Mouse (Mus musculus): ENCODE data around the gene Vezf1. TPM values are rescaled to one million over a fixed set of nuclear protein-coding genes. Genes with fewer than 3 reads are reported as not detected.
A peak's percentile ranks its signal among the peaks of the same experiment; 100 is the strongest.

Vezf1 gene
- polyA plus RNA-seq, 1 experiment from 2014 or later, result 32.3 TPM

DNA sequence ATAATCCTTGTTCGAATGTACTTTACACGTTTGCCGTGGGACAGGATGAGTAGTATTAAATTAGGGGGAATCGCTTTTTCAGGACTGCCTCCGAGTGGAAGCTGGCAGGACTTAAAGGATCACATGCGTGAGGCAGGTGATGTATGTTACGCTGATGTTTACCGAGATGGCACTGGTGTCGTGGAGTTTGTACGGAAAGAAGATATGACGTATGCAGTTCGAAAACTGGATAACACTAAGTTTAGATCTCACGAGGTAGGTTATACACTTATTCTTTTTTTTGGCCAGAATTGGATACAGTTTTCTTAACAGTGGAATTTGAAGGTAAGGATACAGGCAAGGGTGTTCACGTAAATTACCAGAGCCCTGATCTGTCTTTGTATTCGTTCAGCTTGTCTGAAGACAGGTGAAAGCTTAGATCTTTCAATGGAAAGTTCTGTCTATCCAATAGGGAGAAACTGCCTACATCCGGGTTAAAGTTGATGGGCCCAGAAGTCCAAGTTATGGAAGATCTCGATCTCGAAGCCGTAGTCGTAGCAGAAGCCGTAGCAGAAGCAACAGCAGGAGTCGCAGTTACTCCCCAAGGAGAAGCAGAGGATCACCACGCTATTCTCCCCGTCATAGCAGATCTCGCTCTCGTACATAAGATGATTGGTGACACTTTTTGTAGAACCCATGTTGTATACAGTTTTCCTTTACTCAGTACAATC is 19.0 kb upstream of the Vezf1 start:
- ATAC-seq, result no peak
- Histone ChIP-seq H3K27ac (ENCODE audit: low read depth, low read length) (no peak overlapping the region), H3K9ac (ENCODE audit: low read depth, low read length) (peak overlapping the region; percentile 100), H3K36me3 (ENCODE audit: control insufficient read depth, insufficient read depth, low read length) (peaks cover 12% of the 10 kb centered on the region), H3K27me3 (replicated peaks; ENCODE audit: control insufficient read depth, insufficient read depth, low read length) (no peaks in the 10 kb centered on the region), H3K4me3 (ENCODE audit: low read length) (peak overlapping the region; percentile 97), H3K4me1 (ENCODE audit: control insufficient read depth, insufficient read depth, low read depth, low read length) (peaks cover 35% of the 10 kb centered on the region), H3K9me3 (ENCODE audit: control insufficient read depth, low read length) (no peaks in the 10 kb centered on the region), H3K4me2 (ENCODE audit: low read length) (peak overlapping the region; percentile 75)
- WGBS, result 14% methylated on average over 26 of the region's 26 CpGs

DNA sequence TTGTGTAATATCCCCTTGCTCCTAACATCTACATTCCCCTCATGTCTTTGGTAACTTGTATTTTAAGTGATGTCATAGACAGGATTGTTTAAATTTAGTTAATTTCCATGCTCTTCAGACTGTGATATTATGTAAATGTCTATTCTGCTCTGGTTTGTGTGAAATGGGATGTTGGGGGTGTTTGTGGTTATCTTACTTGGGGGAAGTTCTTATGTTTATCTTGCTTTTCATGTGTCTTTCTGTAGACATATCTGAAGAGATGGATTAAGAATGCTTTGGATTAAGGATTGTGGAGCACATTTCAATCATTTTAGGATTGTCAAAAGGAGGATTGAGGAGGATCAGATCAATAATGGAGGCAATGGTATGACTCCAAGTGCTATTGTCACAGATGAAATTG is 18.3 kb upstream of the Vezf1 start:
- H3K36me3 ChIP-seq (ENCODE audit: control insufficient read depth, insufficient read depth, low read length), result peaks cover 12% of the 10 kb centered on the region
- H3K4me3 ChIP-seq (ENCODE audit: low read length), result peak overlapping the region; percentile 97
- peak overlapping the region; percentile 75 for H3K4me2 ChIP-seq (ENCODE audit: low read length)
- no peaks in the 10 kb centered on the region for H3K9me3 ChIP-seq (ENCODE audit: control insufficient read depth, low read length)
- no peak for ATAC-seq
- H3K27ac ChIP-seq (ENCODE audit: low read depth, low read length), result no peak overlapping the region
- H3K4me1 ChIP-seq (ENCODE audit: control insufficient read depth, insufficient read depth, low read depth, low read length), result peaks cover 35% of the 10 kb centered on the region
- no peaks in the 10 kb centered on the region for H3K27me3 ChIP-seq (replicated peaks; ENCODE audit: control insufficient read depth, insufficient read depth, low read length)
- H3K9ac ChIP-seq (ENCODE audit: low read depth, low read length), result no peak overlapping the region; the same call in 1 of the 2 replicates

DNA sequence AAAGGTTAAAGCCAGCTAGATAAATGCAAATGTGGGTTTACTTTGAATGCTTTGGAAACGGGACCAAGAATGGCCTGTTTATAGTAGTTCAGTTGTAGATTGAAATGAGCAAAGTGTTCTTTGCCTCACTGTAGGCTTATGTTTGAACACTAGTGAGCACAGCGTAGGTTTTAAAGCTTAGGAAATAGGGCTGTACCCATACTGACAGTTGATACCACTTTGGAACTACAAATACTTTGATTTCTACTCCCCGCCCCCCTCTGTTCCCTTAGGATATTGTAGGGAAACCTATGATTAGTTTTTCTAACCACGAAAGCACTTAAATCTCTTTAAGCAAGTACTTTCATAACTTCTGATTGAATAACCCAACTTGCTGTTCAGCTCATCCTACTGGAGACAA is 15.4 kb upstream of the Vezf1 start:
- no peak for ATAC-seq
- Histone ChIP-seq H3K4me3 (ENCODE audit: low read length) (no peak overlapping the region), H3K9ac (ENCODE audit: low read depth, low read length) (no peak overlapping the region; the same call in 1 of the 2 replicates), H3K9me3 (ENCODE audit: control insufficient read depth, low read length) (no peaks in the 10 kb centered on the region), H3K27me3 (replicated peaks; ENCODE audit: control insufficient read depth, insufficient read depth, low read length) (no peaks in the 10 kb centered on the region), H3K4me1 (ENCODE audit: control insufficient read depth, insufficient read depth, low read depth, low read length) (peaks cover 25% of the 10 kb centered on the region), H3K27ac (ENCODE audit: low read depth, low read length) (no peak overlapping the region), H3K36me3 (ENCODE audit: control insufficient read depth, insufficient read depth, low read length) (peaks cover 14% of the 10 kb centered on the region), H3K4me2 (ENCODE audit: low read length) (no peak overlapping the region)
- WGBS, result 75% methylated on average over 4 of the region's 4 CpGs

DNA sequence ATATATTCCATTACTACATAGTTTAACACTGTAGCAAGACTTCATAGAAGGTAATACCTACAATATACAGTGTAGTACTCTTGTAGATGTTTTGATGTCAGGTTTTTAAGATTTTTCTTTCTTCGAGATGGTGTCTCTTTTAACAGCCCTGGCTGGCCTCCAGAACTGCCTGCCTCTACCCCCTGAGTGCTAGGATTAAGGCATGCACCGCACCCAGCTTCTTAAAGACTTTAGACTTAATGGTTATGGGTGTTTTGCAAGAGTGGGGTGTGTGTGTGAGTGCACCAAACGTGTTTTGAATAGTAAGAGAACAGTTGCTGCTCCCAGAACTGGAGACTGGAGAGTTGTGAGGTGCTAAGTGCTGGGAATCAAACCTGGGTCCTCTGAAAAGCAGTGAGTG is 14.3 kb upstream of the Vezf1 start:
- ATAC-seq, result no peak
- no peaks in the 10 kb centered on the region for H3K27me3 ChIP-seq (replicated peaks; ENCODE audit: control insufficient read depth, insufficient read depth, low read length)
- H3K9me3 ChIP-seq (ENCODE audit: control insufficient read depth, low read length), result no peaks in the 10 kb centered on the region
- no peak overlapping the region for H3K9ac ChIP-seq (ENCODE audit: low read depth, low read length)
- no peak overlapping the region for H3K4me2 ChIP-seq (ENCODE audit: low read length)
- peaks cover 23% of the 10 kb centered on the region for H3K4me1 ChIP-seq (ENCODE audit: control insufficient read depth, insufficient read depth, low read depth, low read length)
- no peak overlapping the region for H3K27ac ChIP-seq (ENCODE audit: low read depth, low read length)
- no peak overlapping the region for H3K4me3 ChIP-seq (ENCODE audit: low read length)
- H3K36me3 ChIP-seq (ENCODE audit: control insufficient read depth, insufficient read depth, low read length), result peaks cover 14% of the 10 kb centered on the region
- 65% methylated on average over 3 of the region's 3 CpGs for WGBS

DNA sequence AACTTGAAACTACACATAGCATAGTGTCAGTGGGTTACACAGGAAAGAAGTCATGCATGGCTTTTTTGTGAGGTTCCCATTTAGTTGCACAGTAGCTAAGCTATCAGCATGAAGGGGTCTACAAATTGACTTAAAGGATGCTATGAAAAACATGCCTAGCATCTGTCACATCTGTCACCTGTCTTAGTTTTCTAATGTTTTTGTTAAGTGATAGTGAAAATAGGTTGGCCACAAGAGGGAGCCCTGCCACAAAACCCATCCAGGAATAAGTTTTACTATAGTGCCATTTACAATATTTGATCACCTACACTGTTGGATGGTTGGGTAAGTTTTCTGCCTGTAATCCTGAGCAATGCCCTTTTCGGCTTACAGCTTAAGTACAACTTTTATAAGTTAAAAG is 13.5 kb upstream of the Vezf1 start:
- Histone ChIP-seq H3K9ac (ENCODE audit: low read depth, low read length) (no peak overlapping the region), H3K4me2 (ENCODE audit: low read length) (no peak overlapping the region), H3K9me3 (ENCODE audit: control insufficient read depth, low read length) (no peaks in the 10 kb centered on the region), H3K4me1 (ENCODE audit: control insufficient read depth, insufficient read depth, low read depth, low read length) (peaks cover 15% of the 10 kb centered on the region), H3K4me3 (ENCODE audit: low read length) (no peak overlapping the region), H3K27me3 (replicated peaks; ENCODE audit: control insufficient read depth, insufficient read depth, low read length) (no peaks in the 10 kb centered on the region), H3K27ac (ENCODE audit: low read depth, low read length) (no peak overlapping the region), H3K36me3 (ENCODE audit: control insufficient read depth, insufficient read depth, low read length) (peaks cover 14% of the 10 kb centered on the region)
- 81% methylated on average over 1 of the region's 1 CpGs for WGBS
- peak; percentile 35; the same call in 1 of the 2 replicates for ATAC-seq

DNA sequence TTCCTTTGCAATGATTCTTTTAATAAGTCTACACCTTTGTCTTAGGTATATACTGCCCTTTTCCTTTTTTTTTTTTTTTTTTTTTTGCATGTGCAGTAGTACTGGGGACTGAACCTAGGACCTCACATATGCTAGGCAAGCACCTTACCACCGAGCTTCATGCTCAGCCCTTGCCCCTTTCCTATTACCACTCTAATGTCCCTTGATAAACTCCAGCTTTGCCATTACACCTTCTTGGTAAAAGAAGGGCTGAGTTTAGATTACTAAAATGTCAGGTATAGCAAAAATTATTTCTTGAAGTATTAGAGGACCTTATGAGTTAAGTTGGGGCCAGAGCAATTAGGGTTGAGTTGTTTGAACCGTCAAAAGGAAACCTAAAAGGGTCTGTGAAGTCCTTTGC is 12.3 kb upstream of the Vezf1 start:
- no peak for ATAC-seq
- H3K27me3 ChIP-seq (replicated peaks; ENCODE audit: control insufficient read depth, insufficient read depth, low read length), result no peaks in the 10 kb centered on the region
- H3K36me3 ChIP-seq (ENCODE audit: control insufficient read depth, insufficient read depth, low read length), result peaks cover 12% of the 10 kb centered on the region
- H3K9me3 ChIP-seq (ENCODE audit: control insufficient read depth, low read length), result no peaks in the 10 kb centered on the region
- H3K4me3 ChIP-seq (ENCODE audit: low read length), result no peak overlapping the region
- H3K9ac ChIP-seq (ENCODE audit: low read depth, low read length), result no peak overlapping the region
- H3K4me1 ChIP-seq (ENCODE audit: control insufficient read depth, insufficient read depth, low read depth, low read length), result peaks cover 7% of the 10 kb centered on the region
- H3K27ac ChIP-seq (ENCODE audit: low read depth, low read length), result no peak overlapping the region
- WGBS, result 87% methylated on average over 2 of the region's 2 CpGs
- no peak overlapping the region for H3K4me2 ChIP-seq (ENCODE audit: low read length)

DNA sequence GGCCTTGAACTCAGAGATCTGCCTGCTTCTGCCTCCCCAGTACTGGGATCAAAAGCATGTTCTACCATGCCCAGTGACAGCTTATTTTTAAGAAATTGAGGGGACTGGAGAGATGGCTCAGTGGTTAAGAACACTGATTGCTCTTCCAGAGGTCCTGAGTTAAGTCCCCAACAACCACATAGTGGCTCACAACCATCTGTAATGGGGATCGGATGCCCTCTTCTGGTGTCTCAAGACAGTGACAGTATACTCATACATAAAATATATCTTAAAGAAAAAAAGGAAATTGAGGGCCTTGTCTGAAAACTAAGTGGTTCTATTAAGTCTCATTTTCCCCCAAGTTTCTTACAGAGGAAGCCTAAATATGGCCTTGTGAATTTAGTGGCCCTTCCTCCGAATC is 10.3 kb upstream of the Vezf1 start:
- no peaks in the 10 kb centered on the region for H3K9me3 ChIP-seq (ENCODE audit: control insufficient read depth, low read length)
- no peak overlapping the region for H3K4me2 ChIP-seq (ENCODE audit: low read length)
- peaks cover 7% of the 10 kb centered on the region for H3K36me3 ChIP-seq (ENCODE audit: control insufficient read depth, insufficient read depth, low read length)
- 74% methylated on average over 2 of the region's 2 CpGs for WGBS
- ATAC-seq, result no peak
- no peak overlapping the region for H3K9ac ChIP-seq (ENCODE audit: low read depth, low read length)
- H3K4me3 ChIP-seq (ENCODE audit: low read length), result no peak overlapping the region
- H3K4me1 ChIP-seq (ENCODE audit: control insufficient read depth, insufficient read depth, low read depth, low read length), result no peaks in the 10 kb centered on the region
- H3K27me3 ChIP-seq (replicated peaks; ENCODE audit: control insufficient read depth, insufficient read depth, low read length), result no peaks in the 10 kb centered on the region
- no peak overlapping the region for H3K27ac ChIP-seq (ENCODE audit: low read depth, low read length)

DNA sequence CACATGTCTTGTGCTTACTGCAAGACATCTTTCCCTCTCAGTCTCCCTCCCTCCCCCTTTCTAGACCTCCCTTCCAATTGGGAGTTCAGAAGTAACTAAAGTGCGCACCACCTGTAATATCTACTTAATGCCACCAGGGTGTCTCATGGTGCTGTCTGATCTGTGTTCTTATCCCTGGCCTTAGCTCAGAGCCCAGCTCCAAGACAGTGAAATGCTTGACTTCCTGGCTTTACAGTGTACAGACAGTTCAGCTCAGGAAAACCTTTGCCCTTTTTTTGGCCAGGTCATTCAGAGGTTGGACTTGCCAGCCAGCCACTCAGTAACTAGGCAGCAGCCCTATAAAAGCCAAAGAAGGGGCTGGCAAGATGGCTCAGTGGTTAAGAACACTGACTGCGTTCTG is 8.9 kb upstream of the Vezf1 start:
- ATAC-seq, result peak; percentile 86
- Histone ChIP-seq H3K4me2 (ENCODE audit: low read length) (no peak overlapping the region), H3K4me3 (ENCODE audit: low read length) (no peak overlapping the region), H3K9me3 (ENCODE audit: control insufficient read depth, low read length) (no peaks in the 10 kb centered on the region), H3K9ac (ENCODE audit: low read depth, low read length) (no peak overlapping the region), H3K27me3 (replicated peaks; ENCODE audit: control insufficient read depth, insufficient read depth, low read length) (no peaks in the 10 kb centered on the region), H3K4me1 (ENCODE audit: control insufficient read depth, insufficient read depth, low read depth, low read length) (no peaks in the 10 kb centered on the region), H3K36me3 (ENCODE audit: control insufficient read depth, insufficient read depth, low read length) (peaks cover 2% of the 10 kb centered on the region; the same call in 1 of the 2 replicates), H3K27ac (ENCODE audit: low read depth, low read length) (no peak overlapping the region)
- WGBS, result 52% methylated on average over 2 of the region's 2 CpGs

DNA sequence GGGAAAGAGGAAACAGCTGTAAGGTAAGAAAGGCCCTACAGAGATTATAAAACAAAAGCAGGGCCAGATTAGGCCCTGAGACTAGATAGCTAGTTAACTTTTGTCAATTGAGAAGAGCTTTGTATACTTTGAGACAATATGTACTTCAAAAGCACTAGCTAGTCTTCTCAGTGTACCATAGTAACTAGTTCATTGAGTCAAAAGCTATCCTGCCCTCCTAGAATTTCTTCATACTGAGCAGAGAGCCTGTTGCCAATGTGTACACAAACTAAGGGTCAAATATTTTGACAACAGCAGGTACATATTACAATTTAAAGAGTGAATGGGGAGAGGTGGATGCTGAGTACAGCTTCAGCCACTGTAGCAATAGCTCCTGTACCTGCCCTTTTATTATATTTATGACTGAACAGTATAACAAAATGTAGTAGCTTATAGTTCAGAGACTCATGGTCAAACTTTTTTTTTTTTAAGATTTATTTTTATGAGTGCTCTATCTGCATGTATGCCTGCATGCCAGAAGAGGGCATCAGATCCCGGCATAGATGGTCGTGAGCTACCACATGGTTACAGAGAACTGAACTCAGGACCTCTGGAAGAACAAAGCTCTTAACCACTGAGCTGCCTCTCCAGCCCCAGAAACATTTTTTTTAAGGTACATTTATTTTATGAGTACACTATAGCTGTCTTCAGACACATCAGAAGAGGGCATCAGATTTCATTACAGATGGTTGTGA is 6.0 kb upstream of the Vezf1 start:
- H3K9ac ChIP-seq (ENCODE audit: low read depth, low read length), result no peak overlapping the region
- H3K4me2 ChIP-seq (ENCODE audit: low read length), result no peak overlapping the region
- no peaks in the 10 kb centered on the region for H3K36me3 ChIP-seq (ENCODE audit: control insufficient read depth, insufficient read depth, low read length)
- peaks cover under 1% of the 10 kb centered on the region; the same call in 1 of the 2 replicates for H3K4me1 ChIP-seq (ENCODE audit: control insufficient read depth, insufficient read depth, low read depth, low read length)
- WGBS, result 71% methylated on average over 2 of the region's 2 CpGs
- no peak for ATAC-seq
- no peaks in the 10 kb centered on the region for H3K9me3 ChIP-seq (ENCODE audit: control insufficient read depth, low read length)
- no peak overlapping the region for H3K4me3 ChIP-seq (ENCODE audit: low read length)
- H3K27me3 ChIP-seq (replicated peaks; ENCODE audit: control insufficient read depth, insufficient read depth, low read length), result no peaks in the 10 kb centered on the region
- no peak overlapping the region for H3K27ac ChIP-seq (ENCODE audit: low read depth, low read length)

Measured in hindbrain, embryonic 16.5 days (tissue).